Mouse (Mus musculus): ENCODE results near the gene Birc3.

- TF ChIP-seq CTCF (IDR thresholded peaks at IDR 0.05; ENCODE audit: borderline replicate concordance, insufficient read depth, low read depth, low read length) (no peak), POLR2A (IDR thresholded peaks at IDR 0.05; ENCODE audit: borderline replicate concordance, insufficient read depth, low read length) (no peak)
These were observed 1.5 kb downstream of the Birc3 start for GRCm38 (mm10) chr9:7871316-7872043.
